Mouse (Mus musculus) forebrain, embryonic 10.5 days (tissue): ENCODE measurements around the gene Fstl3. TPM values are rescaled to one million over a fixed set of nuclear protein-coding genes. Genes with fewer than 3 reads are reported as not detected.
A peak's percentile ranks its signal among the peaks of the same experiment; 100 is the strongest.

ENCODE experiments used
- DNase-seq: peaks from one replicate; pipeline ENCODE4 v3.0.0-alpha.2; 2017; ENCODE audit warnings: low spot score; ENCODE audit errors: extremely low spot score
- H3K27ac ChIP-seq: fragments of 300-500 bp; sonication (generic); 2 replicates; pipeline ENCODE4 v1.5.1; 2016; ENCODE audit warnings: mild to moderate bottlenecking
- H3K27me3 ChIP-seq: fragments of 300-500 bp; sonication (generic); 2 replicates; pipeline ENCODE4 v1.6.1; 2016; ENCODE audit warnings: mild to moderate bottlenecking; ENCODE audit not compliant: poor library complexity, severe bottlenecking
- H3K36me3 ChIP-seq: fragments of 300-500 bp; sonication (generic); replicated peaks from 2 replicates; pipeline ENCODE4 v1.6.1; 2016; ENCODE audit warnings: mild to moderate bottlenecking, moderate library complexity
- H3K4me1 ChIP-seq: fragments of 300-500 bp; sonication (generic); 2 replicates; pipeline ENCODE4 v1.6.1; 2016
- H3K4me3 ChIP-seq: fragments of 300-500 bp; sonication (generic); 2 replicates; pipeline ENCODE4 v1.5.1; 2016; ENCODE audit warnings: mild to moderate bottlenecking, moderate library complexity
- H3K9me3 ChIP-seq: fragments of 300-500 bp; sonication (generic); 2 replicates; pipeline ENCODE4 v1.6.1; 2016; ENCODE audit warnings: mild to moderate bottlenecking, moderate library complexity
- WGBS: fragments of 180-500 bp; shearing (Covaris S2); methylation state at CpG from one replicate; pipeline ENCODE4 v1.1.7; 2016; 5-methylcytosine and 5-hydroxymethylcytosine counted together
- polyA plus RNA-seq: library from polyadenylated mRNA; unstranded; fragments of >200 nt; fragmentation: Nextera tagmentation; extraction: Ambion mirVana; gene quantifications from 2 replicates; pipeline ENCODE4 v1.2.1, GENCODE M21; 2016

Fstl3 gene
- polyA plus RNA-seq, 1 experiment from 2014 or later = 1.5 TPM

DNA sequence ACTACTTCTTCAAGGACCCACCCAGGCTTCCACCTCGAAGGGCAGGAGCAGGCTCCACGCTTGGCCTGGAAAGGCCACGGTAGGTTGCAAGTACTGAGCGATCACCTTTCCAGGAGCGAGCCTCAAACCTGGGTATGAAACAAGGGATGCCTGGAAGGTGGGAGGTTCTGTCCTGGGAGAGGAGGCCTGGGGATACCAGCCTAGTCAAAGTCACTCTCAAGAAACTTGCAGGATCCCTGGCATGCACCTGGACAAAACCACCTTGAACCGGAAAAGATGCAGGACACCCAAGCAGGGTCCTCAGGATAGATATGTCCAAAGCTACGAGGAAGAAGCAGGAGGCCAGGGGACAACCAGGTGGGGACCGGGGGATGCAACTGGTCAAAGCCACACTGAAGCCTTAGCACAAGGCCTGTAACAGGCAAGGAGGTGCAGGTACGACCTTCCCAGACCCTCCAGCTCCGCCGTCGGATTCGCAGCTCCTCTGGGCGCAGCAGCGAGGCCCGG lies 11.0 kb upstream of the Fstl3 start:
- peaks cover 42% of the 10 kb centered on the region for H3K36me3 ChIP-seq
- H3K9me3 ChIP-seq = no peaks in the 10 kb centered on the region
- H3K4me3 ChIP-seq = peak overlapping the region; percentile 96
- H3K4me1 ChIP-seq = peaks cover 55% of the 10 kb centered on the region
- H3K27ac ChIP-seq = peak overlapping the region; percentile 98
- DNase-seq = peak; percentile 30
- WGBS = 11% methylated on average over 16 of the region's 16 CpGs
- peaks cover 7% of the 10 kb centered on the region for H3K27me3 ChIP-seq

DNA sequence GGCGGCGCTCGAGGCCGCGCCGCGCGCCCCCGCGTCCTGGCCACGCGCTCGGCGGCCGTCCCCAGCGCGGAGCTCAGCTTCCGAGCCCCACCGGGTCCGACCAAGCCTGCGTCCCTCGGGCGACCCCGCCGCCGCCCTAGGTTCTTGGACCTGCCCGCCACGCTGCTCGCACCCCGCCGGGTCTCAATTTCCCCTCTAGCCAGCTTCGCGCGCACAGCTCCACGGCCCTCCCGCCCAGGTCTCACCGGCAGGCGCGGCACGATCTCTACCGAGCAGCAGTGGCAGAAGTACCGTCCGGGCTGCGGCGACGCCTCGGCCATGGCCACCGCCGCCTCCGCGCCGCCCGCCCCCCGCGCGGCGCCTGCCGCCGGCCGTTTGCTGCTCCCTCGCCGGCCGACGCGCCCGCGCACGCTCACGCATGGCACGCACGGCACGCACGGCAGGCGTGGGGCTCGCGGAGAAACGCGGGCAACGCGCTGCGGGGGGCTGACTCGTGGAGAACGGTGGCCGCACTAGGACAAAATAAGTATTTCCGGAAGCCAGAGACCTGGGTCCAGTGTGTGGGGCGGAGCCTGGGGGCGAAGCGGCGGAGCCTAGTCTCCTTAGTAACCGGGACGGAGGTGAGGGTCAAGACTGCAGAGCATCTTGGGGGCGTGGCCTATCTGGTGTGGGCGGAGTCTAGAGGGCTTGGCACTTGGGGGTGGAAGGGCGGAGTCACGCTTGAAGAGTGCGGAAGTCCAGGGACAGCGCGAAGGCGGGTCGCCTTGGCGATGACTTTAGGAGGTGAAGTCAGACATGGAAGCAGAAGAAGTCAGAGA lies 10.4 kb upstream of the Fstl3 start, which contains the start of gene Rnf126:
Rnf126 (minus strand) TSS at position 445 of the 818 bp plus-strand sequence.
- H3K9me3 ChIP-seq = no peaks in the 10 kb centered on the region
- H3K27me3 ChIP-seq = peaks cover 8% of the 10 kb centered on the region
- under 1% methylated on average over 101 of the region's 101 CpGs for WGBS
- H3K27ac ChIP-seq = peak within 1 kb of the TSS; percentile 98
- peak within 1 kb of the TSS; percentile 96 for H3K4me3 ChIP-seq
- H3K36me3 ChIP-seq = peaks cover 35% of the 10 kb centered on the region
- peaks cover 55% of the 10 kb centered on the region for H3K4me1 ChIP-seq
- peak; percentile 99 for DNase-seq

DNA sequence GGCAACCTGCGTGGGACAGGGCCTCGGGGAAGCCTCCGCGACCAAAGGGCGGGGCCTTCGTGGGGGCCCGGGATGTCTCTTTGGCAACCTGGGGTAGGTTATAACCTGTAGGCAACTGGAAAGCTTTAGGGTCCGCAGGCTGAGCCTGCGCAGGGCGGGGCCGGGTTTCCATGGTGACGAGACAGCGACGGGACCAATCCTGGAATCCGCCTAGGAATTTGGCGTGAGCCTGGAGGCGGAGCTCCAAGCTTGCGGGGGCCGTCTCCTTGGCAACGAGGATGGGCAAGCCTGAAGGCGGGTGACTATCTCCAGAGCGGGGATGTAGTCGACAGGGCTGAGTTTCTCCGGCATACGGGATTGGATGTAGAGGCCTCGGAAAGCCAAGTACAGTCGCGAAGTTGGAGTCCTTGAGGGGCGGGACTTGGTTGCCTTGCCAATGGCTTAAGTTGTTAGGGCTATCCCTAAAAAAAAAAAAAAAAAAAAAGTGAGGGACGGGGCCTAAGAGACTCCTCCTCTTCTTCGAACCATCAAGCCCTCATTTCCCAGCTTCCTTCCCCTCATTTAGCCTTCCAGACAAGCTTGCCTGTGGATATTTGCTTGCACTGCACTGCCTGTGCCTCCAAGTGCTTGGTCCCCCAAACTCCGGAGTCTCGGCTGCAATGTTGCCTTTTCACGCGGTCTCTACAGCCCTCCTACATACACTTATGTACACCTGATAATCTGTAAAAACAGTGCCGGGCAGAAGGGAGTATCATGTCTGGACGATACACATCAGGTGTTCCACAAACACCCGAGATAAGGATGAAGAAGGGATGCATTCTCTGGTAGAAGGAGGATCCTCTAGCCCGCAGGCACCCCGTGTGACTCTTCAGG lies 9.5 kb upstream of the Fstl3 start:
- Histone ChIP-seq H3K27ac (peak overlapping the region; percentile 98), H3K4me3 (peak overlapping the region; percentile 96), H3K36me3 (peaks cover 27% of the 10 kb centered on the region), H3K4me1 (peaks cover 55% of the 10 kb centered on the region), H3K27me3 (peaks cover 8% of the 10 kb centered on the region), H3K9me3 (peaks cover 6% of the 10 kb centered on the region; the same call in 1 of the 2 replicates)
- WGBS = 13% methylated on average over 40 of the region's 40 CpGs
- peak; percentile 96 for DNase-seq

DNA sequence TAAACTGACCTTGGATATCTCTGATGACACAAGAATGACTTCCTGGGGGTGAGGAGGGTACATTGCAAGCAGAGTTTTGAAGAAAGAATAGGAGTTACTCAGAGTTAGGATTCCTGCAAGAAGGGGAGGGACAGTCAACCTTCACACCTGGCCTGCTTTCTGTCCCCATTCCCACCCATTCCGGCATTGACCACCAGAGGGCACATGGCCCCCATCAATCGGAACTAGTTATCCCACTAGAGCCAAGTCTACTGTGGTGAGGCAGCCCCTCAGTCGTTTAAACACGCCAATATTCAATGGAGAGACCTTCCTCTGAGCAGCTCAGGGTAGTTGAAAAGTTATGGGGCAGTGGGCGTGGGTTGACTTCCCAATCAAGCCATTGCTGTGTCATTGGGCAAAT lies 8.7 kb upstream of the Fstl3 start:
- H3K4me1 ChIP-seq = peaks cover 52% of the 10 kb centered on the region
- peak; percentile 84 for DNase-seq
- H3K27me3 ChIP-seq = peaks cover 8% of the 10 kb centered on the region
- peaks cover 19% of the 10 kb centered on the region for H3K36me3 ChIP-seq
- no peak overlapping the region for H3K27ac ChIP-seq
- peak overlapping the region; percentile 96; the same call in 1 of the 2 replicates for H3K4me3 ChIP-seq
- peaks cover 6% of the 10 kb centered on the region; the same call in 1 of the 2 replicates for H3K9me3 ChIP-seq
- WGBS = 1% methylated on average over 5 of the region's 5 CpGs

DNA sequence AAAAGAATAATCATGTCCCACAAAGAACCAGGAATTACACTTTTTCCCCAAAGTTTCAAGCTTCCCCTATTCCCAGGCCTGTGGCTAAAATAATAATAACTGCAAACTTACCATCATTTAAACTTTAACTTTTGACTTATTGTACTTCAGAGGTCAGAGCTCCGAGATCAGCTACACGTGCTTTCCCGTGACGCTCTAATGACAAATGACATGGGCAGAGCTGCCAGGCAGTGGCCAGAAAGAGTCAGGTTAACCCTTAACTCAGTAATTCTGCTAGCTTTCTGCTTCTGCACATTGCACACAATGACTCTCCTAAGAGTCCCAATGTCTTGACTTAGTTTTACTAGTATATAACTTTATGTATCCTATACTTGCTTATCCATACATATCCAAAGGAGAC lies 7.7 kb upstream of the Fstl3 start:
- no peak for DNase-seq
- H3K36me3 ChIP-seq = peaks cover 11% of the 10 kb centered on the region
- peaks cover 43% of the 10 kb centered on the region for H3K4me1 ChIP-seq
- WGBS = 79% methylated on average over 4 of the region's 4 CpGs
- no peak overlapping the region for H3K27ac ChIP-seq
- no peak overlapping the region for H3K4me3 ChIP-seq
- peaks cover 10% of the 10 kb centered on the region for H3K27me3 ChIP-seq
- H3K9me3 ChIP-seq = peaks cover 6% of the 10 kb centered on the region; the same call in 1 of the 2 replicates

DNA sequence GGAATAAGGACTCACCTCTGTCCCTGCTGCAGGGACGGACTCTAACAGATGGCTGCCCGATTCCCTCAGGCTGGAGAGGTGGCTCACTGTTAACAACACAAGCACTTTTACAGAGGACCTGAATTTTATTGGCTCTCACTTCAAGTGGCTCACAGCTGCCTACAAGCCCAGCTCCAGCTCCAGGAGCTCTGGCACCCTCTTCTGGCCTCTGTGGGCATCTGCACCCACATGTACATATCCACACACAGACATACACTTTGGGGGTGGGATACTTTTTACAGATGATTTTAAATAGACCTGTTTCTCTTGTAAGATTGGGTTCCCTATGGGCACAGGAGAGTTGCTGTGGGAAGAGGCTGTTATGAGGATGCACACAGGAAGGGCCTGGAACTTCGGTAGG lies 4.8 kb upstream of the Fstl3 start:
- DNase-seq = no peak
- peaks cover 26% of the 10 kb centered on the region for H3K27me3 ChIP-seq
- H3K4me1 ChIP-seq = peaks cover 21% of the 10 kb centered on the region
- 95% methylated on average over 3 of the region's 3 CpGs for WGBS
- H3K27ac ChIP-seq = no peak overlapping the region
- no peak overlapping the region for H3K4me3 ChIP-seq
- no peaks in the 10 kb centered on the region for H3K36me3 ChIP-seq
- H3K9me3 ChIP-seq = peaks cover 14% of the 10 kb centered on the region

DNA sequence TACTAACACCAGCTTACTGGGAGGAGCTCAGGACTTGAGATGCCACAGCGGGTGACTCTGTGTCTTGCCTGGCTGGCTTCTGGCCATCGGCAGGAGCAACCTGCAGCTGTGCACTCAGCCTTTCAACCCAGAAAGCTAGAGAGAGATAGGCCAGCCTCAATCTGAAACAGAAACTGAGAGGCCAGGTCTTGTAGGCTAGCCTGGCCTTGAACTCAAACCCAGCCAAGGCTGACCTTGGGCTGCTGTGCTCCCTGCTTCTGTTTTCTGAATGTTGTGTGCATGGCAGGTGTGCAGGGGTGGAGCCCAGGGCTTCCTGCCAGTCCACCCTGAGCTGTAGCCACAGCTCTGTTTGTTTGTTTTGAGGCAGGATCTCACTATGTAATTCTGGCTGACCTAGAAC lies 3.9 kb upstream of the Fstl3 start:
- Histone ChIP-seq H3K4me3 (no peak overlapping the region), H3K36me3 (no peaks in the 10 kb centered on the region), H3K27me3 (peaks cover 35% of the 10 kb centered on the region), H3K4me1 (peaks cover 21% of the 10 kb centered on the region), H3K9me3 (peaks cover 14% of the 10 kb centered on the region), H3K27ac (no peak overlapping the region)
- WGBS = 79% methylated on average over 2 of the region's 2 CpGs
- no peak for DNase-seq

DNA sequence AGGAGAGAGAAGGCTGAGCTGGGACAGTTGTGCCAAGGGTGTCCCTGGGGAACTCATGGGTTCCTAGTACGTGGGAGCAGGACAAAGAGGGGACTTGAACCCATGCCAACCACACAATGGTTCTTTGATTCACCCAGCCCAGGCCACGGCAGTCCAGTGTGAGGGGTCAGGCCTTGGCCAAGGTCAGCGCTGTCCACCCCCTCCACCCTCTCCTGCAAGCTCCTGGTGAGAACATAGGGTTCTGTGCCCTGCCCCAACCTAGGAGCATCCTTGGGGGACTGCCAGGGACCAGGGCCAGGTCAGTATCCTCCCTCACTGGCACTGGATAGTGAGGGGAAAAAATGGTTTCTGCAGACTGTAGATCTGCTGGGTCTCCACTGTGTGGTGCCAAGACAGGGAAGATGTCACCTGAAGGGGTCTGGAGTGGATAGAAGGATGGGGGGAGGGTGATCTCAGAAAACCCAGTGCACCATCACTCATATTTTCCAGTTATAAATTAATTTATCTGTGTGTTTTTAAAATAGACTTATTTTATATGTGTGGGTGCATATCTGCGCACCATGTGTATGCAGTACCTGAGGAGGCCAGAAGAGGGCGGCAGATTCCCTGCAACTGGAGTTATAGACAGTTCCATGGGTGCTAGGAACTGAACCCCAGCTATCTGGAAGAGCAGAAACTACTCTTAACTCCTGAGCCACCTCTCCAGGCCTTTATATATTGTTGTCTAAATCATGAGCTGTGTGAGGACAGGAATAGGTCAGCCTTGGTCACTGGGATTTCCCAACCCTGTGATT lies 2.4 kb upstream of the Fstl3 start:
- H3K27me3 ChIP-seq = peaks cover 50% of the 10 kb centered on the region
- DNase-seq = no peak
- peaks cover 14% of the 10 kb centered on the region for H3K9me3 ChIP-seq
- WGBS = 77% methylated on average over 5 of the region's 5 CpGs
- no peak overlapping the region for H3K27ac ChIP-seq
- H3K4me3 ChIP-seq = no peak overlapping the region
- H3K4me1 ChIP-seq = peaks cover 28% of the 10 kb centered on the region
- H3K36me3 ChIP-seq = no peaks in the 10 kb centered on the region

DNA sequence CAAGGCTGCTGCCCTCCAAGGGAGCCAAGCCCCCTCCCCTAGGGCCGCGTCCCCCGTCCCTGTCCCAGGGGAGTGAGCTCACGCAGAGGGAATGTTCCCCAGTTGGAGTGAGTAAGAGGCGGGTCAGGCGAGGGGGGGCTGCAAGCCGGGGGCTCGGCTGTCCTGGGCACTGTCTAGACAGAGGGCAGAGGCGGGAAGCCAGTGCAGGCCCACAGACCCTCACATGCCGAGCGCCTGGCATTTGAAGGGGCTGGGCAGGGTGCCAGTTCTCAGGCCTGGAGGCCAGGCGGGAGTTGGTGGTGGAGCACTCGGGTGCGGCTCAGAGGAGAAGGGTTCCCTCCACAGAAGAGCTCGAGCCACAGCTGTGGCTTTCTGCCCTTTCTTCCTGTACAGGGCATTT lies 934 bp downstream of the Fstl3 start:
- Histone ChIP-seq H3K4me3 (peak overlapping the region; percentile 22; the same call in 1 of the 2 replicates), H3K27me3 (peaks cover 71% of the 10 kb centered on the region)

DNA sequence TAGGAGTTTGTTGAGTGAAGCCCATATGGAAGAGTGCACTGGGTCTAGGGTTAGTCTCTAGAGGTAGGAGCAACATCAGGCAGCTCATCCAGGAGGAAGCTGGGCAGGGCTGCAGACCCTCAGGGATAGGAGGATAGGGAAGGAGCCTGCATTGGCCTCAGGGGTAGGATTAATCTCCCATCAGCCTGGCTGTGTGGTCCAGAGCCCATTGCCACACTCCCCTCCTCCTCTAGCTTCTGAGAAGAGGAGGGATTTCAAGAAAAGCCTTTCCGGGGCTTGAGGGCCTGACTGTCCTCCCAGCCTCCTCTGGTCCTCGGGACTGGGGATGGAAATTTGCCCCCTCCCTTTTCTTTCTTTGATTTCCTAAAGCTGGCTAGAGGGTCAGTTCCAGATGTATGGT lies 2.1 kb downstream of the Fstl3 start:
- Histone ChIP-seq H3K4me3 (no peak overlapping the region; the same call in 1 of the 2 replicates), H3K27ac (no peak overlapping the region), H3K9me3 (peaks cover 8% of the 10 kb centered on the region), H3K27me3 (peaks cover 83% of the 10 kb centered on the region), H3K4me1 (peaks cover 52% of the 10 kb centered on the region), H3K36me3 (no peaks in the 10 kb centered on the region)
- WGBS = 8% methylated on average over 2 of the region's 2 CpGs
- no peak for DNase-seq

More for the DNA sequence above, 934 bp downstream of the Fstl3 start:
- H3K36me3 ChIP-seq = no peaks in the 10 kb centered on the region
- 0 out of 2 replicates have a peak overlapping the region, but pooled peaks have one; percentile 2 for H3K27ac ChIP-seq
- peaks cover 51% of the 10 kb centered on the region for H3K4me1 ChIP-seq
- no peak for DNase-seq
- WGBS = 19% methylated on average over 15 of the region's 15 CpGs
- peaks cover 8% of the 10 kb centered on the region for H3K9me3 ChIP-seq

DNA sequence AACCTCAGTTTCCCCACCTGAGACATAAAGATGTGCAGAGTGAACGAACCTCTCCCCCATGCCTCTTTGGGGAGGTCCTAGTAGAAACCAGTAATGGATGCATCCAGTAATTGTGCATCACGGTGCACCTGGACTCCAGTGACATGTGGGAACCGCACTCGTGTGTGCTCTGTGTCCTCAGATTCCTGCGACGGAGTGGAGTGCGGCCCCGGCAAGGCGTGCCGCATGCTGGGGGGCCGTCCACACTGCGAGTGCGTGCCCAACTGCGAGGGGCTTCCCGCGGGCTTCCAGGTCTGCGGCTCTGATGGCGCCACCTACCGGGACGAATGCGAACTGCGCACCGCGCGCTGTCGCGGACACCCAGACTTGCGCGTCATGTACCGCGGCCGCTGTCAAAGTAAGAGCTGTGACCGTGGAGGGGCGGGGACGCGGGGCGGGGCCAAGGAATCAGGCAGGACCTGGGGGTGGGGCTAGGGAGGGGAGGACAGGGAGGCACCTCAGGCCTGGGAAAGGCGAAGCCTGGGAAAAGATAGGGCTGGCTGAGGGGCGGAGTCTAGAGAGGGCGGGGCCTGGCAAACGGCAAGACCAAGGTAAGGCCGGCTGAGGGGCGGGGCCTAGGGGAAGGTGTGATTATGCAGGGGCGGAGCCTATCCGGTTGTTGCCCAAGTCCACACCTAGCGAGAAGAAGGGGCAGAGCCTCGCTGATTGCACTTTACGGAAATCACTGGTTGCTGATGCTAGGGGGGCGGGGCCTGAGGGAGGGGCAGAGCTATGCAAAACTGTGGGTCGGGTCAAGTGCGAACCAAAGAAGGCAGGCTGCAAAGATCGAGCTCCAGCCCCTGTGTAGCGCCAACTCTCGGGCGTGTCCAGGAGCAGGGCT lies 3.0 kb downstream of the Fstl3 start:
- 2% methylated on average over 55 of the region's 55 CpGs for WGBS

More for the DNA sequence above, 3.0 kb downstream of the Fstl3 start:
- Histone ChIP-seq H3K27me3 (peaks cover 88% of the 10 kb centered on the region), H3K4me3 (peak overlapping the region; percentile 55), H3K27ac (peak overlapping the region; percentile 53), H3K4me1 (peaks cover 57% of the 10 kb centered on the region), H3K36me3 (no peaks in the 10 kb centered on the region), H3K9me3 (peaks cover 3% of the 10 kb centered on the region)
- DNase-seq = peak; percentile 97
